Mouse (Mus musculus): ENCODE results near the gene Usp38.

Gene Usp38

GRCm38 (mm10) chr8:80961937-80962591 lies 52.7 kb downstream of the Usp38 start:
- no peak for DNase-seq (ENCODE audit: extremely low read depth, low read depth)

- DNase-seq (ENCODE audit: extremely low read depth, low read depth) = no peak
These were observed 53.6 kb downstream of the Usp38 start for GRCm38 (mm10) chr8:80961070-80961609.

GRCm38 (mm10) chr8:80959588-80960268 lies 55.0 kb downstream of the Usp38 start:
- peak; percentile 68 for DNase-seq (ENCODE audit: extremely low read depth, low read depth)

GRCm38 (mm10) chr8:80957776-80958175 lies 57.0 kb downstream of the Usp38 start:
- DNase-seq (ENCODE audit: extremely low read depth, low read depth) = no peak

GRCm38 (mm10) chr8:80952973-80953372 lies 61.8 kb downstream of the Usp38 start:
- DNase-seq (ENCODE audit: extremely low read depth, low read depth) = no peak

- DNase-seq (ENCODE audit: extremely low read depth, low read depth) = peak; percentile 34
These were observed 62.4 kb downstream of the Usp38 start for GRCm38 (mm10) chr8:80952235-80952915.

- peak; percentile 72 for DNase-seq (ENCODE audit: extremely low read depth, low read depth)
These were observed 66.1 kb downstream of the Usp38 start for GRCm38 (mm10) chr8:80948405-80949183.

GRCm38 (mm10) chr8:80943742-80944141 lies 71.0 kb downstream of the Usp38 start:
- DNase-seq (ENCODE audit: extremely low read depth, low read depth) = no peak

- no peak for DNase-seq (ENCODE audit: extremely low read depth, low read depth)
These were observed 73.1 kb downstream of the Usp38 start for GRCm38 (mm10) chr8:80941621-80942020.

- no peak for DNase-seq (ENCODE audit: extremely low read depth, low read depth)
These were observed 76.7 kb downstream of the Usp38 start for GRCm38 (mm10) chr8:80937814-80938650.
